Mouse (Mus musculus) forebrain, embryonic 10.5 days (tissue): Measurements from ENCODE around the gene Etnk2. TPM values are rescaled to one million over a fixed set of nuclear protein-coding genes. Genes with fewer than 3 reads are reported as not detected.

Experiments used
- DNase-seq: peaks from one replicate; pipeline ENCODE4 v3.0.0-alpha.2; 2017; ENCODE audit warnings: low spot score; ENCODE audit errors: extremely low spot score
- H3K27ac ChIP-seq: fragments of 300-500 bp; sonication (generic); 2 replicates; pipeline ENCODE4 v1.5.1; 2016; ENCODE audit warnings: mild to moderate bottlenecking
- H3K27me3 ChIP-seq: fragments of 300-500 bp; sonication (generic); 2 replicates; pipeline ENCODE4 v1.6.1; 2016; ENCODE audit warnings: mild to moderate bottlenecking; ENCODE audit not compliant: poor library complexity, severe bottlenecking
- H3K36me3 ChIP-seq: fragments of 300-500 bp; sonication (generic); replicated peaks from 2 replicates; pipeline ENCODE4 v1.6.1; 2016; ENCODE audit warnings: mild to moderate bottlenecking, moderate library complexity
- H3K4me1 ChIP-seq: fragments of 300-500 bp; sonication (generic); 2 replicates; pipeline ENCODE4 v1.6.1; 2016
- H3K4me3 ChIP-seq: fragments of 300-500 bp; sonication (generic); 2 replicates; pipeline ENCODE4 v1.5.1; 2016; ENCODE audit warnings: mild to moderate bottlenecking, moderate library complexity
- H3K9me3 ChIP-seq: fragments of 300-500 bp; sonication (generic); 2 replicates; pipeline ENCODE4 v1.6.1; 2016; ENCODE audit warnings: mild to moderate bottlenecking, moderate library complexity
- WGBS: fragments of 180-500 bp; shearing (Covaris S2); methylation state at CpG from one replicate; pipeline ENCODE4 v1.1.7; 2016; 5-methylcytosine and 5-hydroxymethylcytosine counted together
- polyA plus RNA-seq: library from polyadenylated mRNA; unstranded; fragments of >200 nt; fragmentation: Nextera tagmentation; extraction: Ambion mirVana; gene quantifications from 2 replicates; pipeline ENCODE4 v1.2.1, GENCODE M21; 2016

Etnk2 gene
- polyA plus RNA-seq, 1 experiment from 2014 or later = 1.7 TPM

- no peak for DNase-seq
- Histone ChIP-seq H3K4me1 (peaks cover 25% of the 10 kb centered on the region), H3K9me3 (no peaks in the 10 kb centered on the region), H3K27ac (no peak overlapping the region), H3K4me3 (no peak overlapping the region), H3K36me3 (no peaks in the 10 kb centered on the region), H3K27me3 (peaks cover 78% of the 10 kb centered on the region)
- 72% methylated on average over 8 of the region's 8 CpGs for WGBS
Observed at GRCm38 (mm10) chr1:133356330-133356729, 7.0 kb upstream of the Etnk2 start.

- DNase-seq = no peak
- WGBS = 92% methylated on average over 6 of the region's 6 CpGs
- no peaks in the 10 kb centered on the region for H3K9me3 ChIP-seq
- no peak overlapping the region for H3K27ac ChIP-seq
- H3K36me3 ChIP-seq = no peaks in the 10 kb centered on the region
- peaks cover 86% of the 10 kb centered on the region for H3K27me3 ChIP-seq
- H3K4me1 ChIP-seq = peaks cover 35% of the 10 kb centered on the region
- H3K4me3 ChIP-seq = no peak overlapping the region
Observed at GRCm38 (mm10) chr1:133361006-133361405, 2.4 kb upstream of the Etnk2 start.

GRCm38 (mm10) chr1:133362103-133362502 is 1.3 kb upstream of the Etnk2 start:
- peaks cover 86% of the 10 kb centered on the region for H3K27me3 ChIP-seq
- H3K27ac ChIP-seq = no peak overlapping the region
- H3K9me3 ChIP-seq = no peaks in the 10 kb centered on the region
- peaks cover 33% of the 10 kb centered on the region for H3K4me1 ChIP-seq
- H3K4me3 ChIP-seq = no peak overlapping the region
- WGBS = 91% methylated on average over 5 of the region's 5 CpGs
- no peaks in the 10 kb centered on the region for H3K36me3 ChIP-seq
- no peak for DNase-seq

GRCm38 (mm10) chr1:133364022-133364630 is 754 bp downstream of the Etnk2 start:
- peak overlapping the region; percentile 81 for H3K4me3 ChIP-seq
- H3K4me1 ChIP-seq = peaks cover 51% of the 10 kb centered on the region
- DNase-seq = no peak
- peak overlapping the region; percentile 74 for H3K27ac ChIP-seq
- H3K9me3 ChIP-seq = no peaks in the 10 kb centered on the region
- WGBS = under 1% methylated on average over 27 of the region's 27 CpGs
- peaks cover 82% of the 10 kb centered on the region for H3K27me3 ChIP-seq
- H3K36me3 ChIP-seq = no peaks in the 10 kb centered on the region

GRCm38 (mm10) chr1:133364890-133365289 is 1.5 kb downstream of the Etnk2 start:
- Histone ChIP-seq H3K27ac (no peak overlapping the region), H3K4me1 (peaks cover 51% of the 10 kb centered on the region), H3K36me3 (no peaks in the 10 kb centered on the region), H3K4me3 (no peak overlapping the region), H3K27me3 (peaks cover 76% of the 10 kb centered on the region), H3K9me3 (no peaks in the 10 kb centered on the region)
- WGBS = 40% methylated on average over 2 of the region's 2 CpGs
- DNase-seq = no peak

- H3K9me3 ChIP-seq = no peaks in the 10 kb centered on the region
- H3K4me1 ChIP-seq = peaks cover 56% of the 10 kb centered on the region
- DNase-seq = no peak
- WGBS = 56% methylated on average over 10 of the region's 10 CpGs
- H3K4me3 ChIP-seq = no peak overlapping the region
- peak overlapping the region; percentile 73; the same call in 1 of the 2 replicates for H3K27ac ChIP-seq
- H3K36me3 ChIP-seq = no peaks in the 10 kb centered on the region
- H3K27me3 ChIP-seq = peaks cover 65% of the 10 kb centered on the region
Observed at GRCm38 (mm10) chr1:133366951-133367605, 3.7 kb downstream of the Etnk2 start.

- Histone ChIP-seq H3K4me3 (no peak overlapping the region), H3K4me1 (peaks cover 63% of the 10 kb centered on the region), H3K27me3 (peaks cover 58% of the 10 kb centered on the region), H3K9me3 (no peaks in the 10 kb centered on the region), H3K27ac (peak overlapping the region; percentile 73), H3K36me3 (no peaks in the 10 kb centered on the region)
- 10% methylated on average over 11 of the region's 11 CpGs for WGBS
- no peak for DNase-seq
Observed at GRCm38 (mm10) chr1:133367606-133368488, 4.5 kb downstream of the Etnk2 start.

GRCm38 (mm10) chr1:133368644-133369043 is 5.3 kb downstream of the Etnk2 start:
- H3K4me1 ChIP-seq = peaks cover 61% of the 10 kb centered on the region
- WGBS = 61% methylated on average over 10 of the region's 10 CpGs
- H3K9me3 ChIP-seq = no peaks in the 10 kb centered on the region
- peaks cover 51% of the 10 kb centered on the region for H3K27me3 ChIP-seq
- no peak for DNase-seq
- no peak overlapping the region for H3K4me3 ChIP-seq
- H3K27ac ChIP-seq = peak overlapping the region; percentile 73
- H3K36me3 ChIP-seq = no peaks in the 10 kb centered on the region

- no peak overlapping the region for H3K4me3 ChIP-seq
- 86% methylated on average over 4 of the region's 4 CpGs for WGBS
- no peaks in the 10 kb centered on the region for H3K9me3 ChIP-seq
- DNase-seq = no peak
- H3K4me1 ChIP-seq = peaks cover 43% of the 10 kb centered on the region
- H3K36me3 ChIP-seq = no peaks in the 10 kb centered on the region
- peaks cover 34% of the 10 kb centered on the region for H3K27me3 ChIP-seq
- H3K27ac ChIP-seq = no peak overlapping the region
Observed at GRCm38 (mm10) chr1:133370352-133370751, 7.0 kb downstream of the Etnk2 start.

GRCm38 (mm10) chr1:133371431-133371830 is 8.1 kb downstream of the Etnk2 start:
- no peak overlapping the region for H3K4me3 ChIP-seq
- H3K4me1 ChIP-seq = peaks cover 42% of the 10 kb centered on the region
- no peaks in the 10 kb centered on the region for H3K9me3 ChIP-seq
- H3K27ac ChIP-seq = no peak overlapping the region; the same call in 1 of the 2 replicates
- 89% methylated on average over 6 of the region's 6 CpGs for WGBS
- DNase-seq = no peak
- H3K27me3 ChIP-seq = peaks cover 23% of the 10 kb centered on the region
- H3K36me3 ChIP-seq = no peaks in the 10 kb centered on the region

- Histone ChIP-seq H3K9me3 (no peaks in the 10 kb centered on the region), H3K27me3 (peaks cover 17% of the 10 kb centered on the region), H3K36me3 (no peaks in the 10 kb centered on the region), H3K4me1 (peaks cover 36% of the 10 kb centered on the region), H3K4me3 (no peak overlapping the region), H3K27ac (0 out of 2 replicates have a peak overlapping the region, but pooled peaks have one; percentile 17)
- DNase-seq = no peak
- 82% methylated on average over 8 of the region's 8 CpGs for WGBS
Observed at GRCm38 (mm10) chr1:133372113-133372512, 8.7 kb downstream of the Etnk2 start.

GRCm38 (mm10) chr1:133375696-133376346 is 12.4 kb downstream of the Etnk2 start:
- Histone ChIP-seq H3K27ac (no peak overlapping the region), H3K9me3 (no peaks in the 10 kb centered on the region)
- 82% methylated on average over 10 of the region's 10 CpGs for WGBS

More at GRCm38 (mm10) chr1:133375696-133376346, 12.4 kb downstream of the Etnk2 start:
- Histone ChIP-seq H3K36me3 (no peaks in the 10 kb centered on the region), H3K4me3 (no peak overlapping the region), H3K4me1 (peaks cover 33% of the 10 kb centered on the region), H3K27me3 (no peaks in the 10 kb centered on the region)
- DNase-seq = no peak
